Mouse (Mus musculus): Measurements from ENCODE around the gene Dnajc11.

GRCm38 (mm10) chr4:152024525-152024924, 91.0 kb downstream of the Dnajc11 start:
- no peak for TF ChIP-seq CTCF (IDR thresholded peaks at IDR 0.05; ENCODE audit: control insufficient read depth, insufficient read depth, insufficient read length)
- no peak for TF ChIP-seq MYOD1 (IDR thresholded peaks at IDR 0.05; ENCODE audit: control insufficient read depth, insufficient read length, low read depth)
- no peak for TF ChIP-seq MAX (IDR thresholded peaks at IDR 0.05)
- TF ChIP-seq FOSL1 (IDR thresholded peaks at IDR 0.05; ENCODE audit: insufficient read depth, low read length, poor library complexity, severe bottlenecking) = no peak

Measured in C2C12 (cell line).